Mouse (Mus musculus): ENCODE results near the gene Pkn1. TPM values are rescaled to one million over a fixed set of nuclear protein-coding genes. Genes with fewer than 3 reads are reported as not detected.
A peak's percentile ranks its signal among the peaks of the same experiment; 100 is the strongest.

The Pkn1 gene
- polyA plus RNA-seq, 1 experiment: 174 TPM

GRCm38 (mm10) chr8:83739711-83740468, 40.9 kb upstream of the Pkn1 start:
- Histone ChIP-seq H3K4me3 (ENCODE audit: insufficient read depth, low read length) (no peak overlapping the region), H3K27ac (ENCODE audit: insufficient read depth, low read depth, low read length) (no peak overlapping the region), H3K4me1 (ENCODE audit: control insufficient read depth, insufficient read depth, low read length) (peaks cover 52% of the 10 kb centered on the region)
- TF ChIP-seq CTCF (IDR thresholded peaks at IDR 0.05; ENCODE audit: low read depth, low read length) (no peak), POLR2A (IDR thresholded peaks at IDR 0.05; ENCODE audit: borderline replicate concordance, low read depth, low read length) (no peak)

DNA sequence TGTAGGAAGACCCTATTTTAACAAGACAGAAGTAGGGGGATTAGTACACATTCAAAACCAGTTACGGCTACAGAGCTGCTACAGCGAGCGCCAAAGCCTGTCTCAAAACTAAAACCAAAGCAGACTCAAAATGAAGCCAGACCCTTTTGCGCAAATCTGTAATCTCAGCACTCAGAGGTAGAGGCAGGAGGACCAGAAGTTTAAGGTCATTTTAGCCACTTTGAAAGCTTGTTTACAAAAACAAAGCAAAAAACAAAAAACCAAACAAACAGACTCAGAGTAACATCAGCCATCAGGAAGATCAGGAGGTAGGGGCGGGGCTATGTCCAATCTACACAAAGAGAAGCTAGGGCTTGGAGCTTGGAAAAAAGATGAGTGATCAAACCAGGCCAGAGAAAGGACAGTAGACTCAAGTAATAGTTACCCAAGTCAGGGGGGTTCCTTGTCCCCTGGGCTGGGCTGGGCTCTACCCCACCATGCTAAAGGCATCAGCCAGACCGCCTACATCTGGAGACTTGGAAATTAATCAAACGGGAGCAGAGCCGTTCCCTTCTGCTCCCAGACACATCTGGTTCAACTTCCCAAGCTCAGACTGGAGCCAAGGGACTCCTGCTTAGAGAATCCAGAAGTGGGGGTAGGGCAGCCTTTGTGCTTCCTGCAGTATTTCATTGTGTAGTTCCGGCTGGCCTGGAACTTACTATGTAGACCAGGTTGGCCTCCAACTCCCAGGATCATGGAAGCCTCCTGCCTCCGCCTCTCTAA, 40.2 kb upstream of the Pkn1 start:
- H3K4me3 ChIP-seq (ENCODE audit: insufficient read depth, low read length): no peak overlapping the region
- H3K27ac ChIP-seq (ENCODE audit: insufficient read depth, low read depth, low read length): no peak overlapping the region
- peaks cover 52% of the 10 kb centered on the region for H3K4me1 ChIP-seq (ENCODE audit: control insufficient read depth, insufficient read depth, low read length)
- TF ChIP-seq CTCF (IDR thresholded peaks at IDR 0.05; ENCODE audit: low read depth, low read length): no peak
- no peak for TF ChIP-seq POLR2A (IDR thresholded peaks at IDR 0.05; ENCODE audit: borderline replicate concordance, low read depth, low read length)

- H3K4me1 ChIP-seq (ENCODE audit: control insufficient read depth, insufficient read depth, low read length): peaks cover 58% of the 10 kb centered on the region
- no peak overlapping the region for H3K4me3 ChIP-seq (ENCODE audit: insufficient read depth, low read length)
- peak overlapping the region; percentile 37; the same call in 1 of the 2 replicates for H3K27ac ChIP-seq (ENCODE audit: insufficient read depth, low read depth, low read length)
- TF ChIP-seq CTCF (IDR thresholded peaks at IDR 0.05; ENCODE audit: low read depth, low read length) (no peak), POLR2A (IDR thresholded peaks at IDR 0.05; ENCODE audit: borderline replicate concordance, low read depth, low read length) (no peak)
Observed at GRCm38 (mm10) chr8:83737852-83738562, 39.0 kb upstream of the Pkn1 start.

- TF ChIP-seq CTCF (IDR thresholded peaks at IDR 0.05; ENCODE audit: low read depth, low read length) (peak; percentile 16; the same call in 1 of the 2 replicates), POLR2A (IDR thresholded peaks at IDR 0.05; ENCODE audit: borderline replicate concordance, low read depth, low read length) (no peak)
- no peak overlapping the region for H3K4me3 ChIP-seq (ENCODE audit: insufficient read depth, low read length)
- H3K27ac ChIP-seq (ENCODE audit: insufficient read depth, low read depth, low read length): peak overlapping the region; percentile 37; the same call in 1 of the 2 replicates
- H3K4me1 ChIP-seq (ENCODE audit: control insufficient read depth, insufficient read depth, low read length): peaks cover 54% of the 10 kb centered on the region
Observed at GRCm38 (mm10) chr8:83737346-83737745, 38.4 kb upstream of the Pkn1 start.

GRCm38 (mm10) chr8:83736681-83737080, 37.7 kb upstream of the Pkn1 start:
- Histone ChIP-seq H3K27ac (ENCODE audit: insufficient read depth, low read depth, low read length) (no peak overlapping the region), H3K4me1 (ENCODE audit: control insufficient read depth, insufficient read depth, low read length) (peaks cover 49% of the 10 kb centered on the region), H3K4me3 (ENCODE audit: insufficient read depth, low read length) (no peak overlapping the region)
- TF ChIP-seq POLR2A (IDR thresholded peaks at IDR 0.05; ENCODE audit: borderline replicate concordance, low read depth, low read length) (no peak), CTCF (IDR thresholded peaks at IDR 0.05; ENCODE audit: low read depth, low read length) (no peak)

- no peak overlapping the region for H3K4me3 ChIP-seq (ENCODE audit: insufficient read depth, low read length)
- TF ChIP-seq CTCF (IDR thresholded peaks at IDR 0.05; ENCODE audit: low read depth, low read length) (no peak), POLR2A (IDR thresholded peaks at IDR 0.05; ENCODE audit: borderline replicate concordance, low read depth, low read length) (no peak)
- peaks cover 20% of the 10 kb centered on the region for H3K4me1 ChIP-seq (ENCODE audit: control insufficient read depth, insufficient read depth, low read length)
- H3K27ac ChIP-seq (ENCODE audit: insufficient read depth, low read depth, low read length): no peak overlapping the region
Observed at GRCm38 (mm10) chr8:83732919-83733318, 33.9 kb upstream of the Pkn1 start.

DNA sequence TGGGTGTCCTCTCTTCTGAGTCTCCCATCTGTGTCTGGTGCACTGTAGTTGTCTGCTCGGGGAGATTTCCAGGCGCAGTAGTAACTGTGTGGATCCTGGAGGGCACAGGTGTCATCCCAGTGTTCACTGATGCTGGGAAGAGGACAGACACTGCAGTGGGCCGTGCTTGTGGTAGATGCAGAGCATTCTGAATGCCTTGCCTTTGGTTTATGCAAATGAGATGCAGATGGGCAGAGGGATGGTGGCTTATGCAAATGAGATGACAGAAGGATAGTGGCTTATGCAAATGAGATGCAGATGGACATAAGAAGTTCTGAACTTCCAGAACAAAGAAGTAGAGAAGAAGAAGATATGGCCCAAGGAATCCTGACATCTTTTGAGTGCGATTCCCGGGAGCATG, 32.9 kb upstream of the Pkn1 start:
- no peak for TF ChIP-seq POLR2A (IDR thresholded peaks at IDR 0.05; ENCODE audit: borderline replicate concordance, low read depth, low read length)
- no peak for TF ChIP-seq CTCF (IDR thresholded peaks at IDR 0.05; ENCODE audit: low read depth, low read length)
- no peak overlapping the region for H3K4me3 ChIP-seq (ENCODE audit: insufficient read depth, low read length)
- H3K4me1 ChIP-seq (ENCODE audit: control insufficient read depth, insufficient read depth, low read length): peaks cover 13% of the 10 kb centered on the region
- no peak overlapping the region for H3K27ac ChIP-seq (ENCODE audit: insufficient read depth, low read depth, low read length)

DNA sequence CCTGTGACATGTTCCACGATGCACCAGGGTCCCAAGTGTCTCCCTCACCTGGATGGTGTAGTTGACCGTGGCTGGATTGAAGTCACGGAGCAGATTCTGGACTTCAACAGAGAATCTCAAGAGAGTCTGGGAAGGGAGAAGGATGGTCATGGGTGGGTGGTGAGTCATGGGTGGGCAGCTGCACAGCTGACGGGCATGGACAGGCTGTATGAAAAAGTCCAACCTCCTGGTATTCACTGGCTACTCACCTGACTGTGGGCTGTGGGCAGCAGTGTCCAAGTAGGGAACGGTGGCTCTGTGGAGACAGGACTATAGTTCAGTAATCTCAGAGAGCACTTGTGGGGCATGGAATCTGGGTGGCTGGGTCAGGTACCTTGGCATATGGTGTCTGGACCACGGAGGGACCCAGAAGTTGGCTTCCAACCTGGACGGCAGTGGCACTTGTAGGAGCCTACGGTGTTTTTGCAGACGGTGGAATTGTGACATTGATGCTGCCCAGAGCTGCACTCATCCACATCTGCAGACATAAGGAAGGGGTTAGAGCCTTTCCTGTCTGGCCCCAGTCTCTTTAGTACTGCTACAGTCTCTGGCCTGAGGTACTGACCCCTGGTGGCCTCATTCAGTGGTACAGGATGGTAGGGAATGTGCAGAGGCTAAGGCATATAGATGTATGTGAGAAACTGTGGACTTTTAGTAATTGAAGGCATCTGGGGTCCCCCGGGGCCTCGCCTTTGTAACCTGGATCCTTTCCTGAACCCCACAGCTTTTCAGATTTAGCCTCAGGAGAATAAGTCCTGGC, 30.2 kb upstream of the Pkn1 start:
- Histone ChIP-seq H3K4me1 (ENCODE audit: control insufficient read depth, insufficient read depth, low read length) (peaks cover 9% of the 10 kb centered on the region), H3K27ac (ENCODE audit: insufficient read depth, low read depth, low read length) (no peak overlapping the region), H3K4me3 (ENCODE audit: insufficient read depth, low read length) (no peak overlapping the region)
- TF ChIP-seq CTCF (IDR thresholded peaks at IDR 0.05; ENCODE audit: low read depth, low read length) (no peak; the same call in 1 of the 2 replicates), POLR2A (IDR thresholded peaks at IDR 0.05; ENCODE audit: borderline replicate concordance, low read depth, low read length) (no peak)

DNA sequence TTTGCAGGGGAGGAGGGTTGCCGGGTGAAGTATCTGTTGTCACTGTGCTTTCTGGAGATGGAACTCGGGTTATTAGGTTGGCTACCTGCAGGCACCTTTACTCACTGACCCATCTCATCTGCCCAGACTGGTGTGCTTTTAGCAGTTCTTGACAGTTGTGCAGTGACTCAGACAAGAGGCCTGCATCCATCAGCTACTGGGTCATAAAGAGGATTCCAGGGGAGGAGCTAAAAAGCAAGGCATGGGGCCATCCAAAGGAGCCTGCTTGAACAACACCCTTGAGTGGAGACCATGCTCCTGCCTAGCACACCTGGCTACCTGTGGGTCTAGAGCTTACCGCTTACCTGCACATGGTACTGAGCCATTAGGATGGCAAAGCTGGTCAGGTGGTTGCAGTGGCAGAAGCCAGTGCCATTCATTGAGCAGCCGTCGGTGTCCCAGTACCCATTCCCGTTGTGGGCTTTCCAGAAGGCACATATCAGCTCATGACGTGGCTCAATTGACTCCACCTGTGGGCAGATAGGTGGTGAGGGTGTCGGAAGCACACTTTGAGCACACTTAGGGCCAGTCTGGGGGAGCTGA, 26.6 kb upstream of the Pkn1 start:
- H3K4me3 ChIP-seq (ENCODE audit: insufficient read depth, low read length): no peak overlapping the region
- no peaks in the 10 kb centered on the region for H3K4me1 ChIP-seq (ENCODE audit: control insufficient read depth, insufficient read depth, low read length)
- TF ChIP-seq CTCF (IDR thresholded peaks at IDR 0.05; ENCODE audit: low read depth, low read length) (no peak), POLR2A (IDR thresholded peaks at IDR 0.05; ENCODE audit: borderline replicate concordance, low read depth, low read length) (no peak)
- H3K27ac ChIP-seq (ENCODE audit: insufficient read depth, low read depth, low read length): no peak overlapping the region
